Mouse (Mus musculus): ENCODE data around the gene Grik4. TPM values are rescaled to one million over a fixed set of nuclear protein-coding genes. Genes with fewer than 3 reads are reported as not detected.

Gene Grik4
- polyA plus RNA-seq, 1 experiment, result 9.8 TPM

- DNase-seq (ENCODE audit: low read depth), result no peak
- TF ChIP-seq POLR2A (IDR thresholded peaks at IDR 0.05; ENCODE audit: borderline replicate concordance, extremely low read depth, insufficient read depth, insufficient read length, poor library complexity, severe bottlenecking), result no peak
Observed at GRCm38 (mm10) chr9:42858576-42858975, 85.7 kb downstream of the Grik4 start.

GRCm38 (mm10) chr9:42857756-42858155 lies 86.5 kb downstream of the Grik4 start:
- no peak for DNase-seq (ENCODE audit: low read depth)
- TF ChIP-seq CTCF (IDR thresholded peaks at IDR 0.05; ENCODE audit: borderline replicate concordance, extremely low read depth, insufficient read depth, insufficient read length) (no peak), POLR2A (IDR thresholded peaks at IDR 0.05; ENCODE audit: borderline replicate concordance, extremely low read depth, insufficient read depth, insufficient read length, poor library complexity, severe bottlenecking) (no peak)

- TF ChIP-seq POLR2A (IDR thresholded peaks at IDR 0.05; ENCODE audit: borderline replicate concordance, extremely low read depth, insufficient read depth, insufficient read length, poor library complexity, severe bottlenecking) (no peak), CTCF (IDR thresholded peaks at IDR 0.05; ENCODE audit: borderline replicate concordance, extremely low read depth, insufficient read depth, insufficient read length) (no peak)
Observed at GRCm38 (mm10) chr9:42853077-42853476, 91.2 kb downstream of the Grik4 start.

GRCm38 (mm10) chr9:42850063-42850462 lies 94.2 kb downstream of the Grik4 start:
- DNase-seq (ENCODE audit: low read depth), result no peak
- TF ChIP-seq CTCF (IDR thresholded peaks at IDR 0.05; ENCODE audit: borderline replicate concordance, extremely low read depth, insufficient read depth, insufficient read length) (no peak), POLR2A (IDR thresholded peaks at IDR 0.05; ENCODE audit: borderline replicate concordance, extremely low read depth, insufficient read depth, insufficient read length, poor library complexity, severe bottlenecking) (no peak)

More at GRCm38 (mm10) chr9:42853077-42853476, 91.2 kb downstream of the Grik4 start:
- no peak for DNase-seq (ENCODE audit: low read depth)

- no peak for TF ChIP-seq POLR2A (IDR thresholded peaks at IDR 0.05; ENCODE audit: borderline replicate concordance, extremely low read depth, insufficient read depth, insufficient read length, poor library complexity, severe bottlenecking)
- no peak for TF ChIP-seq CTCF (IDR thresholded peaks at IDR 0.05; ENCODE audit: borderline replicate concordance, extremely low read depth, insufficient read depth, insufficient read length)
- DNase-seq (ENCODE audit: low read depth), result peak; percentile 63
Observed at GRCm38 (mm10) chr9:42848061-42848460, 96.2 kb downstream of the Grik4 start.

- TF ChIP-seq POLR2A (IDR thresholded peaks at IDR 0.05; ENCODE audit: borderline replicate concordance, extremely low read depth, insufficient read depth, insufficient read length, poor library complexity, severe bottlenecking), result no peak
- no peak for TF ChIP-seq CTCF (IDR thresholded peaks at IDR 0.05; ENCODE audit: borderline replicate concordance, extremely low read depth, insufficient read depth, insufficient read length)
- DNase-seq (ENCODE audit: low read depth), result peak; percentile 58
Observed at GRCm38 (mm10) chr9:42846676-42847425, 97.4 kb downstream of the Grik4 start.

GRCm38 (mm10) chr9:42846139-42846538 lies 98.2 kb downstream of the Grik4 start:
- DNase-seq (ENCODE audit: low read depth), result no peak
- TF ChIP-seq CTCF (IDR thresholded peaks at IDR 0.05; ENCODE audit: borderline replicate concordance, extremely low read depth, insufficient read depth, insufficient read length), result no peak
- TF ChIP-seq POLR2A (IDR thresholded peaks at IDR 0.05; ENCODE audit: borderline replicate concordance, extremely low read depth, insufficient read depth, insufficient read length, poor library complexity, severe bottlenecking), result no peak

- TF ChIP-seq CTCF (IDR thresholded peaks at IDR 0.05; ENCODE audit: borderline replicate concordance, extremely low read depth, insufficient read depth, insufficient read length) (no peak), POLR2A (IDR thresholded peaks at IDR 0.05; ENCODE audit: borderline replicate concordance, extremely low read depth, insufficient read depth, insufficient read length, poor library complexity, severe bottlenecking) (no peak)
- no peak for DNase-seq (ENCODE audit: low read depth)
Observed at GRCm38 (mm10) chr9:42844301-42844700, 100.0 kb downstream of the Grik4 start.

GRCm38 (mm10) chr9:42838299-42838698 lies 106.0 kb downstream of the Grik4 start:
- TF ChIP-seq POLR2A (IDR thresholded peaks at IDR 0.05; ENCODE audit: borderline replicate concordance, extremely low read depth, insufficient read depth, insufficient read length, poor library complexity, severe bottlenecking) (no peak), CTCF (IDR thresholded peaks at IDR 0.05; ENCODE audit: borderline replicate concordance, extremely low read depth, insufficient read depth, insufficient read length) (no peak)
- no peak for DNase-seq (ENCODE audit: low read depth)

- TF ChIP-seq CTCF (IDR thresholded peaks at IDR 0.05; ENCODE audit: borderline replicate concordance, extremely low read depth, insufficient read depth, insufficient read length) (no peak), POLR2A (IDR thresholded peaks at IDR 0.05; ENCODE audit: borderline replicate concordance, extremely low read depth, insufficient read depth, insufficient read length, poor library complexity, severe bottlenecking) (no peak)
- no peak for DNase-seq (ENCODE audit: low read depth)
Observed at GRCm38 (mm10) chr9:42837498-42837897, 106.8 kb downstream of the Grik4 start.

GRCm38 (mm10) chr9:42831558-42831957 lies 112.7 kb downstream of the Grik4 start:
- peak; percentile 52 for DNase-seq (ENCODE audit: low read depth)
- TF ChIP-seq POLR2A (IDR thresholded peaks at IDR 0.05; ENCODE audit: borderline replicate concordance, extremely low read depth, insufficient read depth, insufficient read length, poor library complexity, severe bottlenecking) (no peak), CTCF (IDR thresholded peaks at IDR 0.05; ENCODE audit: borderline replicate concordance, extremely low read depth, insufficient read depth, insufficient read length) (no peak)

- TF ChIP-seq POLR2A (IDR thresholded peaks at IDR 0.05; ENCODE audit: borderline replicate concordance, extremely low read depth, insufficient read depth, insufficient read length, poor library complexity, severe bottlenecking) (no peak), CTCF (IDR thresholded peaks at IDR 0.05; ENCODE audit: borderline replicate concordance, extremely low read depth, insufficient read depth, insufficient read length) (no peak)
- DNase-seq (ENCODE audit: low read depth), result no peak
Observed at GRCm38 (mm10) chr9:42819247-42819646, 125.0 kb downstream of the Grik4 start.

Data from brain, embryonic 14.5 days (tissue).